Mouse (Mus musculus) thymus, adult 18-20 months (tissue): ENCODE measurements around the gene Pcx.

Experiments
- DNase-seq, 2 experiments: peaks; one replicate each; pipeline ENCODE4 v3.0.0; 2022; ENCODE audit warnings: mixed read lengths in 2 of 2

The Pcx gene

DNA sequence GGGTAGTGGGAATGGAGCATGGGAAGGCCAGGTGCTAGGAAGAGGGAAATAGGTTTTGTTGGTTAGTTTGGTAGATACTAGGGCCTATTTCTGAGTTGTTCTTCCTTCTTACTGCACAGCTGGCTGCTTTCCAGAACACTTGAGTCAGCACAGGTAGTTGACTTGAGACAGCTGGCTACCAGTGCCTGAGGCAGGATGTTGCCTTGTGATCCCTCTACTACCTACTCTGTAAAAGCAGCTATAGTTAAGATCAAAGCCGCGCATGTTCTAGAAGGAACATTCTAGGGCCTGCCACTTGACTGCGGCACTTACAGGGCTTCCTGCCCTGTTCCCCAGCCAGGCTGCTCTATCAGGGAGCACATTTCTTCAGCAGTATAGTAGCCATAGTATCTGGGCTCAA, 79.8 kb downstream of the Pcx start:
- peak in 1 of 2 experiments; percentile 28 for DNase-seq

DNA sequence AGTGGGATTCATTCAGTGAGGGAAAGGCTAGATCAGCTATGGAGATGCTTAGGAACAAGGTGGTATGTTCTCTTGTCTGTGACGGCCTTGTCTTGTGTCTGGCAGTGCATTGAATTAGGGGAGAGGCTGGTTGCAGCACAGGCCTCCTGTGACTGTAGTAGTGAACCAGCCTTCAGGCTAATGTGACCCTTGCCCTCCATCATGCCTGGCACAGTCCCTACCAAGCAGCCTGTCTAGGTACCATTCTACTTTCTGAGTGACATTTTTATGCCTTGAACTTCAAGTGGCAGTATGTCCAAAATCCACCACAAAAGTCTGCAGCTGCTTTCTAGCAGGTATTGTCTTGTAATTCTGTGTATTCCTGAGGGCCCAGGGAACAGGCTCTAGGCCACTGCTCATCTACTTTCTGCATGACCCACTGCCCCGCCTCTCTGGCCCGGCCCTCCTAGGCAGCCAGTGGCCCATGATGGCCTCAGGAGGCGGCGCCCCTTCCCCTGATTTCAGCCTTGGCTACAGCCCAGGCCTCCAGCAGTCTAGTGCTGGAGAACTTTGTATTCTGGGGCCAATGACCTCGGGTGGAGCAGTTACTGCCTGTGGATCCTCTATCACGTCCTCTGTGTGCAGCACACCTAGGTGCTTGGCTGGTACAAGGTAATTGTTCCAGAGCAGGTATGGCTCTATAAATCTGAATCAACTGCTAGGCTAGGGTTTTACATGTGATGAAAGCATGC, 83.7 kb downstream of the Pcx start:
- DNase-seq, result no peak

DNA sequence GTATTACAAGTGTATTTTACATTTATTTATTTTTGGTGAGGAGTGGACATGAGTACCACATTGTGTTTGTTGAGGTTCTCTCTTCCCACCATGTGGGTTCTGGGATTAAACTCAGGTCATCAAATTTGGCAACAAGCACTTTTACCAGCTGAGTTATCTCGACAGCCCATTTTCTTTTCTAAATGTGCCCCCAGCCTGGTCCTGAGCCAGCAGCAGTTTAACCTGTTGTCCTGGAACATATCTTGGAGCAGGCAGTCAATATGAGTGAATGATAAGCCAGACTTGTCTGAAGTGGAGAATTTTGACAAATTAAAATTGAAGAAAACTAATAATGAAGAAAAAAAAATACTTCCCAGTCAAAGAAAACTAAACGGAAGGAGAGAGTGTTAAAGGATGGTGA, 85.8 kb downstream of the Pcx start:
- DNase-seq, result no peak

DNA sequence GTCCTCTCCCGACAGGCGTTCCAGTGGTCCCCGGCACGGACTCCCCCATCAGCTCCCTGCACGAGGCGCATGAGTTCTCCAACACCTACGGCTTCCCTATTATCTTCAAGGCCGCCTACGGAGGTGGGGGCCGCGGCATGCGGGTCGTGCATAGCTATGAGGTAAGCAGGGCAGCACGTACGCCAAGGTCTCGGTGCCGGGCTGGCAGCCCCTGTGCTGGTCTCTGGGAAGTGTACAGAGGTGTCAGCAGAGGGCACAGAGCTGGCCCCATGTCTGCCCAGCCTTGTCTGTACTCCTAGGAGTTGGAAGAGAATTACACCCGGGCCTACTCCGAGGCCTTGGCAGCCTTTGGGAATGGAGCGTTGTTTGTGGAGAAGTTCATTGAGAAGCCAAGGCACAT, 92.2 kb downstream of the Pcx start:
- DNase-seq, result no peak

GRCm38 (mm10) chr19:4603801-4604723, 93.8 kb downstream of the Pcx start:
- no peak for DNase-seq

GRCm38 (mm10) chr19:4605654-4606053, 95.4 kb downstream of the Pcx start:
- DNase-seq, result no peak

DNA sequence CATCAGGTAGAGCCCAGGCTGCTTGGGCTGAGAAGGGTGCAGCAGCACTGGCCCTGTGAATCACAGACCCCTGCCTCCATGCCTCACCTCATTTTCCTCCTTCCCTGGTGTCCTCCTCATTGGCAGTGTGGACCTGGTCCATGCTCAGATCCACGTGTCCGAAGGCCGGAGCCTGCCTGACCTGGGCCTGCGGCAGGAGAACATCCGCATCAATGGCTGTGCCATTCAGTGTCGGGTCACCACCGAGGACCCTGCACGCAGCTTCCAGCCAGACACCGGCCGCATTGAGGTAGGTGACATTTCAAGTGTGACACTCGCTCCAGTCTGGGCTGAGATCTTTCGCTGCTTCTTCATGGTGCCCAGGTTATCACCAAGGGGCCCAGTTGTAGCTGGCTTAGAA, 97.1 kb downstream of the Pcx start:
- DNase-seq, result no peak

DNA sequence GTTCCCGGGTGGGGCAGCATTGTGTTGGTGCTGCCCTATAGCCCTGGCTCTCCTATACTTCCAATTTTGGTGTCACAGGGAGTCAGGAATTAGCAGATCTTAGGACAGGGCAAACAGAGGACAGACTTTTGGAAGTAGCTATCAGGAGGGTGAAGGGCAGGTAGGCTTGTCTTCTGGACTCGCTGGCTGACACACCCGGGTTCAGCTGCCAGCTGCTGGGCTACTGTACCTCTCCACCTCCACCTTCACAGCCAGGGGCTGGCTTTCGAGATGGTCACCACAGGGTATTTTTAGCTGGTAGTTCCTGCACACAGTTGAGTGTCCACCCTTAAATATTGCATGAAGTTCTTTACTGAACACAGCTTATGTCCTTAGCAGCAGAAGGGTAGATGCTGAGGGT, 98.2 kb downstream of the Pcx start:
- DNase-seq, result no peak

DNA sequence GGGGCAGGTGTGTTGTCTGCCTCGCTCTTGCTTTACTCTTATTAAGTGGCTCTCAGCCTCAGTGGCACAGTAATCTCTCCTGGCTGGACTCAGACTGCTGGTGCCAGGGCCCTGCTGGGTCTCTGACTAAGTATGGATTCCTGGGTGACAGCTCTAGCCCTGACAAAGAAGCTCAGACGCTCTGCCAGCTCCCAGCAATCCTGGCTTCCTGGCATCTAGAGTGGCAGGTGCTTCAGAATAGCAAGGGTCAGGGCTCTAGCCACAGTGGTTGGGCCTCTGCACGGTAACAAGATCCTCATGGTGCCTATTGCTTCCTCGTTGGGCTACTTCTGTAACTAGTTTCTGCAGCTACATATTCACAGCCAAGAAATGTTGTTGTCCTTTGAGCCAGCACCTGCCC, 99.8 kb downstream of the Pcx start:
- no peak for DNase-seq

DNA sequence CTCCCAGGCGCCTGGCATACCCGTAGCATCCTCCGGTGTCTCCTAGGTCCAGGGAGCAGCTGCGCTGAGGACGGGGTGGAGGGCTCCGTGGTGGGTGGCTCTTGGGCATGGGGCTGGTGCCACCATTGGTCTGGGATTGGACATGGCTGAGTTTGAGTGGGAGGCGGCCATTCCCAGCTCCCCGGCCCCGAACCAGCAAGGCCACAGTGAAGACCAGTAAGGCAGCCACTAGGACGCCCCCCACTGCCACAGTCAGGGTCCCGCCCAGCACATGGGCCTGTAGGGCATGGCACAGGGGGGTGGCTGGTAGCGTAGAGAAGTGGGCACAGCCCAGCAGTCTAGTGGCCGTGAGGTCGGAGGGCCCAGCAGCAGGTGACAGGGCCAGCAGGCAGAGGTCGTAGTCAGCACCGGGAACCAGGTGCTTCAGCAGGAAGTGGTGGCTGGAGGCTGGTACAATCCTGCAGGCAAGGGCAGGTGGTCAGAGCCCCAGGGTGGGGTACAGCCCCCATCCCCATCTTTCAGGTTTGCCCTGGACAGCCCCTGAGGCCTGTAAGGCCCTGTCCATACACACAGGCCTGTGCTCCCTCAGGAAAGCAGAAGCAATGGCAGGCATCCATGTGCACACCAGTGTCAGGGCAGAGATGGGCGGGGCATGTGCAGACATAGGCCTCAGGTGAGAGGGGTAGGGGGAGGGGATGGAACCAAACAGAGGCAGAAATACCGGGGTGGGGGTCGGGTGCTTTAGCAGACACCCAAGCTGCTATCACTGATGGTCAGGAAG, 102.1 kb downstream of the Pcx start:
- DNase-seq, result no peak

- DNase-seq, result no peak
These were observed 103.4 kb downstream of the Pcx start for GRCm38 (mm10) chr19:4613464-4614304.

GRCm38 (mm10) chr19:4614305-4615150, 104.3 kb downstream of the Pcx start:
- DNase-seq, result no peak

DNA sequence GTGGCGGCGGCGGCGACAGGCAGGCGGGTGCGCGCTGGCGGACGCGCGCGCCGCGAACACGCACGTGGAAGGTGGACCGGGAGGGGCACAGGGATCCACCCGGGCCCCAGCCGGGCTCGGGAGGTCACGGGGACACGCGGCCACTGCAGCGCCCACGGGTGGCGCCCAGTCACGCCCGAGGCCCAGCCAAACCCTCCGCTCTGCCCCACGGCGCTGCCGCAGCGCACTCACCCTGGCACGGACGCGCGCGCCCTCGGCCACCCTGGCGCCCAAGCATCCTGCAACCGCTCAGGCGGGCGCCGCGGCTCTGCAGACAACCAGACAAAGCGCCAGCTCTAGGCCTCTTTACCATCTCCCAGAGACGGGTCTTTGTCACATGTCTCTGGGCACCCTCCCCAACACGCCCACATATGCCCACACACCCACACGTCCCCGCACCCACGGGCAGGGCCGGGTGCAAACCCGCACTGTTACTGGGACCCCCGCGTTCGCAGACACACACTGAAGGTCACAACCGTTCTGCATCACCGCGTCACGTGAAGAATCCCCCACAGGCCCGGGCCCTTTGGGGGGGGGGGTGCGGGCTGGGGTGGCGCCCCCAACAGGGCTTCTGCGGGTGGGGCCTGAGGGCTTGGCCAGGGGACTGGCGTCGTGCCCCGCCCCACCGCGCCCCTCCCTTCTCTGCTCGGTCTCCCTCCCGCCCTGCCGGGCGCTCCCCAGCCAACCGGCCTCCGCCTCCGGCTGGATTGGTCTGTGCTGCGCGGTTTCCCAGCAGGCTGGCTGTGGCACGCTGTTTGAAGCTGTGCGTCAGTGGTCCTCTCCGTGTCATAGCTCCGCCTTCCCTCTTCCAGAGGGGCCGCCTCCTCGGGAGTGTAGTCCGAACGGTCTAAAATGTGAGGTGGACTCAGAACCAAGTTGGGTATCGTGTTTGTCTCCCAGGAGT, 105.2 kb downstream of the Pcx start, which contains the start of gene Lrfn4:
Gene Lrfn4, minus strand, starts transcription at position 517 of the 943 bp plus-strand sequence.
- peak; percentile 41 to 58 for DNase-seq

GRCm38 (mm10) chr19:4616546-4616945, 106.3 kb downstream of the Pcx start:
- no peak for DNase-seq

DNA sequence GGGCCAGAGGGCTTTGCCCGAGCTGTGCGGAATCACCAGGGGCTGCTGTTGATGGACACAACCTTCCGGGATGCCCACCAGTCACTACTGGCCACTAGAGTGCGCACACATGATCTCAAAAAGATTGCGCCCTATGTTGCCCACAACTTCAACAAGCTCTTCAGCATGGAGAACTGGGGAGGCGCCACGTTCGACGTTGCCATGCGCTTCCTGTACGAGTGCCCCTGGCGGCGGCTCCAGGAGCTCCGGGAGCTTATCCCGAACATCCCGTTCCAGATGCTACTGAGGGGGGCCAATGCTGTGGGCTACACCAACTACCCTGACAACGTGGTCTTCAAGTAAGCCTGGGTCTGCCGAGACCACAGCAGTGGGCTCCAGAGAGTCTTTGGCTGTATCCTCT, 107.9 kb downstream of the Pcx start:
- no peak for DNase-seq

DNA sequence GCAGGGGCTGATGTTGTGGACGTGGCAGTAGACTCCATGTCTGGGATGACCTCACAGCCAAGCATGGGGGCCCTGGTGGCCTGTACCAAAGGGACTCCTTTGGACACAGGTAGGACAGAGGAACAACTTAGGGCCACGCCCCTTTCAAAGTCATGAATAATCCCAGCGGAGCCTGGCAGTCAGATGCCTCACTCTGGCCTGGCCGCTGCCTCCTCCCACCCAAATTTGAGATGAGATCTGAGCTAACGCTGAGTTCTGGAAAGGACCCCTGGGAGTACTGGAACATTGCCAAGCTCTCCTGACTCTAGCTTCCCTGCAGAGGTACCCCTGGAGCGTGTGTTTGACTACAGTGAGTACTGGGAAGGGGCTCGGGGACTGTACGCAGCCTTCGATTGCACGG, 109.2 kb downstream of the Pcx start:
- no peak for DNase-seq

DNA sequence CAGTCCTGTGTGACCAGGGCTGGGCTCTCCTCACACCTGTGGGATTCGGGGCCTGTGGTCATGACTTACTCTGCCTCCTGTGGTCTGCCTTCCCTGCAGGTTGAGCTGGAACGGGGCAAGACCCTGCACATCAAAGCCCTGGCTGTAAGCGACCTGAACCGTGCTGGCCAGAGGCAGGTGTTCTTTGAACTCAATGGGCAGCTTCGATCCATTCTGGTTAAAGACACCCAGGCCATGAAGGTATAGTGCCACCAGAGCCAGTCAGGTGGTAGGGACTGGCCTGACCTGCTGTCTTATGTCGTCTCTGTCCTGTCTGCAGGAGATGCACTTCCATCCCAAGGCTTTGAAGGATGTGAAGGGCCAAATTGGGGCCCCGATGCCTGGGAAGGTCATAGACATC, 110.4 kb downstream of the Pcx start:
- DNase-seq, result no peak

- no peak for DNase-seq
These were observed 112.5 kb downstream of the Pcx start for GRCm38 (mm10) chr19:4622780-4623179.

- DNase-seq, result no peak
These were observed 113.1 kb downstream of the Pcx start for GRCm38 (mm10) chr19:4623419-4623818.

- DNase-seq, result no peak
These were observed 113.7 kb downstream of the Pcx start for GRCm38 (mm10) chr19:4624006-4624405.
